Comparison of ENCODE assay signal across 11 mouse cellular contexts in genomic region chr9:102243296-102243695, GRCm38 (mm10).
A peak's percentile ranks its signal among the peaks of the same experiment; 100 is the strongest.
DNase-seq lines count a peak whose midpoint lies in the region; ATAC-seq and TF ChIP-seq lines count a peak whose summit lies in the region.
"Had no signal": no experiment of that assay in that cellular context is flagged by ENCODE, and none has a peak within 500 bp of the region (broad histone marks: within the 10 kb centered on the region; RNA-seq: fewer than 3 reads in every experiment).

No protein-coding gene starts in this region.

- H3K9me3 ChIP-seq in forebrain, embryonic 12.5 days, result no peaks in the 10 kb centered on the region
- H3K9me3 ChIP-seq in midbrain, embryonic 11.5 days (ENCODE audit: control insufficient read depth, low read length), result no peaks in the 10 kb centered on the region
- no peaks in the 10 kb centered on the region for H3K9me3 ChIP-seq in intestine, postnatal 0 days (ENCODE audit: control insufficient read depth)
- H3K9me3 ChIP-seq: limb, embryonic 12.5 days had no signal

- no peak overlapping the region for H3K9ac ChIP-seq in forebrain, embryonic 12.5 days
- no peak overlapping the region; the same call in 1 of the 2 replicates for H3K9ac ChIP-seq in midbrain, embryonic 11.5 days (ENCODE audit: low read length)
- H3K9ac ChIP-seq in intestine, postnatal 0 days (ENCODE audit: low read depth, low read length), result no peak overlapping the region
- H3K9ac ChIP-seq: limb, embryonic 12.5 days had no signal

- H3K4me3 ChIP-seq in forebrain, embryonic 12.5 days (replicated peaks), result no peak overlapping the region
- no peak overlapping the region for H3K4me3 ChIP-seq in midbrain, embryonic 11.5 days (ENCODE audit: low read depth, low read length)
- no peak overlapping the region for H3K4me3 ChIP-seq in intestine, postnatal 0 days (ENCODE audit: low read depth, low read length)
- H3K4me3 ChIP-seq: limb, embryonic 12.5 days had no signal

- TF ChIP-seq CTCF in intestine, postnatal 0 days (IDR thresholded peaks at IDR 0.05; ENCODE audit: low read depth), result no peak

- peak; percentile 35 to 40 for DNase-seq in right cerebral cortex, postnatal 10 days (ENCODE audit: low spot score in 2 of 2)
- DNase-seq in right cerebral cortex, postnatal 4 days, result no peak
- peak; percentile 91 for DNase-seq in midbrain, embryonic 11.5 days (ENCODE audit: low spot score, missing footprints)
- DNase-seq in urinary bladder, postnatal 14 days (ENCODE audit: low spot score), result no peak
- DNase-seq in frontal cortex, postnatal 10 days (ENCODE audit: low spot score in 2 of 2), result no peak
- DNase-seq: adrenal gland, adult 2 months; kidney, postnatal 25 days had no signal

- peak overlapping the region; percentile 31 for H3K27ac ChIP-seq in forebrain, embryonic 12.5 days
- peak overlapping the region; percentile 45 for H3K27ac ChIP-seq in midbrain, embryonic 11.5 days (ENCODE audit: low read depth, low read length)
- H3K27ac ChIP-seq in intestine, postnatal 0 days (ENCODE audit: low read depth, low read length), result no peak overlapping the region
- H3K27ac ChIP-seq: limb, embryonic 12.5 days had no signal

- under 1% methylated on average over 7 of the region's 7 CpGs for WGBS in forebrain, embryonic 12.5 days
- 3% methylated on average over 7 of the region's 7 CpGs for WGBS in midbrain, embryonic 11.5 days
- WGBS in intestine, postnatal 0 days, result 42% methylated on average over 7 of the region's 7 CpGs

- peaks cover 93% of the 10 kb centered on the region for H3K27me3 ChIP-seq in forebrain, embryonic 12.5 days
- H3K27me3 ChIP-seq in midbrain, embryonic 11.5 days (ENCODE audit: control insufficient read depth, insufficient read depth, low read length), result no peaks in the 10 kb centered on the region
- no peaks in the 10 kb centered on the region for H3K27me3 ChIP-seq in intestine, postnatal 0 days (replicated peaks; ENCODE audit: control insufficient read depth, insufficient read depth, low read length)
- H3K27me3 ChIP-seq: limb, embryonic 12.5 days had no signal

- peaks cover 54% of the 10 kb centered on the region for H3K4me1 ChIP-seq in forebrain, embryonic 12.5 days
- H3K4me1 ChIP-seq in midbrain, embryonic 11.5 days (ENCODE audit: control insufficient read depth, insufficient read depth, low read length), result peaks cover 23% of the 10 kb centered on the region
- H3K4me1 ChIP-seq in intestine, postnatal 0 days (replicated peaks; ENCODE audit: control insufficient read depth, insufficient read depth, low read length), result no peaks in the 10 kb centered on the region

- peak; percentile 85 for ATAC-seq in forebrain, embryonic 12.5 days (ENCODE audit: low FRiP score)
- ATAC-seq in midbrain, embryonic 11.5 days (ENCODE audit: low FRiP score), result peak; percentile 95
- no peak for ATAC-seq in intestine, postnatal 0 days

- H3K36me3 ChIP-seq in forebrain, embryonic 12.5 days (replicated peaks), result no peaks in the 10 kb centered on the region
- H3K36me3 ChIP-seq in midbrain, embryonic 11.5 days (ENCODE audit: control insufficient read depth, insufficient read depth, low read length), result no peaks in the 10 kb centered on the region
- no peaks in the 10 kb centered on the region for H3K36me3 ChIP-seq in intestine, postnatal 0 days (ENCODE audit: control insufficient read depth, insufficient read depth)
- H3K36me3 ChIP-seq: G1E; limb, embryonic 12.5 days had no signal

- peak overlapping the region; percentile 23 for H3K4me2 ChIP-seq in forebrain, embryonic 12.5 days
- H3K4me2 ChIP-seq in midbrain, embryonic 11.5 days, result no peak overlapping the region
- H3K4me2 ChIP-seq in intestine, postnatal 0 days (replicated peaks; ENCODE audit: low read depth), result no peak overlapping the region
- H3K4me2 ChIP-seq: limb, embryonic 12.5 days had no signal

Comparison
In these comparisons a context has a peak if more than half of its experiments do, and no peak if none do; other contexts are left out.
1. DNase-seq: peak in right cerebral cortex, postnatal 10 days (2 of 2) and midbrain, embryonic 11.5 days (single experiment); none in right cerebral cortex, postnatal 4 days (single experiment), urinary bladder, postnatal 14 days (single experiment) and frontal cortex, postnatal 10 days (0 of 2).